Mouse (Mus musculus): ENCODE results near the gene Tada2b.

Gene Tada2b

GRCm38 (mm10) chr5:36484171-36484990, at the start of gene Tada2b, which contains the start of gene Ccdc96:
Gene Tada2b (minus strand): TSS chr5:36484285.
Gene Ccdc96 (plus strand): TSS chr5:36484588.
- DNase-seq (ENCODE audit: low read depth, low spot score): peak; percentile 96

GRCm38 (mm10) chr5:36530129-36530751, 46.2 kb upstream of the Tada2b start:
- peak; percentile 71 for DNase-seq (ENCODE audit: low read depth, low spot score)

- DNase-seq (ENCODE audit: low read depth, low spot score): no peak
Observed at GRCm38 (mm10) chr5:36529698-36530097, 45.6 kb upstream of the Tada2b start.

GRCm38 (mm10) chr5:36526921-36527320, 42.8 kb upstream of the Tada2b start:
- no peak for DNase-seq (ENCODE audit: low read depth, low spot score)

GRCm38 (mm10) chr5:36526274-36526673, 42.2 kb upstream of the Tada2b start:
- no peak for DNase-seq (ENCODE audit: low read depth, low spot score)

GRCm38 (mm10) chr5:36525216-36525615, 41.1 kb upstream of the Tada2b start:
- DNase-seq (ENCODE audit: low read depth, low spot score): no peak

- DNase-seq (ENCODE audit: low read depth, low spot score): no peak
Observed at GRCm38 (mm10) chr5:36523219-36523703, 39.2 kb upstream of the Tada2b start.

GRCm38 (mm10) chr5:36522782-36523181, 38.7 kb upstream of the Tada2b start:
- DNase-seq (ENCODE audit: low read depth, low spot score): no peak

GRCm38 (mm10) chr5:36519751-36520150, 35.7 kb upstream of the Tada2b start:
- no peak for DNase-seq (ENCODE audit: low read depth, low spot score)

GRCm38 (mm10) chr5:36517596-36517995, 33.5 kb upstream of the Tada2b start:
- no peak for DNase-seq (ENCODE audit: low read depth, low spot score)

GRCm38 (mm10) chr5:36515558-36515957, 31.5 kb upstream of the Tada2b start:
- DNase-seq (ENCODE audit: low read depth, low spot score): no peak

GRCm38 (mm10) chr5:36515126-36515525, 31.0 kb upstream of the Tada2b start:
- DNase-seq (ENCODE audit: low read depth, low spot score): no peak

- no peak for DNase-seq (ENCODE audit: low read depth, low spot score)
Observed at GRCm38 (mm10) chr5:36510956-36511355, 26.9 kb upstream of the Tada2b start.

- DNase-seq (ENCODE audit: low read depth, low spot score): no peak
Observed at GRCm38 (mm10) chr5:36508351-36508750, 24.3 kb upstream of the Tada2b start.

GRCm38 (mm10) chr5:36505643-36506042, 21.6 kb upstream of the Tada2b start:
- DNase-seq (ENCODE audit: low read depth, low spot score): no peak

- no peak for DNase-seq (ENCODE audit: low read depth, low spot score)
Observed at GRCm38 (mm10) chr5:36505235-36505634, 21.1 kb upstream of the Tada2b start.

- no peak for DNase-seq (ENCODE audit: low read depth, low spot score)
Observed at GRCm38 (mm10) chr5:36494709-36495108, 10.6 kb upstream of the Tada2b start.

- no peak for DNase-seq (ENCODE audit: low read depth, low spot score)
Observed at GRCm38 (mm10) chr5:36493919-36494318, 9.8 kb upstream of the Tada2b start.

GRCm38 (mm10) chr5:36489225-36489624, 5.1 kb upstream of the Tada2b start:
- DNase-seq (ENCODE audit: low read depth, low spot score): no peak

GRCm38 (mm10) chr5:36485306-36485705, 1.2 kb upstream of the Tada2b start:
- no peak for DNase-seq (ENCODE audit: low read depth, low spot score)

GRCm38 (mm10) chr5:36483203-36484101, 633 bp downstream of the Tada2b start:
- DNase-seq (ENCODE audit: low read depth, low spot score): no peak

- no peak for DNase-seq (ENCODE audit: low read depth, low spot score)
Observed at GRCm38 (mm10) chr5:36481114-36481513, 3.0 kb downstream of the Tada2b start.

All from retina, adult 2 months (tissue).